Mouse (Mus musculus): ENCODE measurements around the gene Cbfb.

- TF ChIP-seq CTCF (IDR thresholded peaks at IDR 0.05; ENCODE audit: low read depth, low read length): no peak
- no peak for TF ChIP-seq POLR2A (IDR thresholded peaks at IDR 0.05; ENCODE audit: extremely low read depth, insufficient read depth, low read length)
Observed at GRCm38 (mm10) chr8:105165191-105165590, 5.3 kb upstream of the Cbfb start.

Measured in liver, adult 2 months (tissue).